Mouse (Mus musculus): ENCODE data around the gene Ewsr1.

The Ewsr1 gene

GRCm38 (mm10) chr11:5098736-5099542 is at the start of gene Ewsr1, which contains the start of gene Rhbdd3:
Gene Ewsr1, minus strand, starts transcription at chr11:5099266.
Gene Rhbdd3, plus strand, starts transcription at chr11:5098926.
- peak; percentile 99 for DNase-seq (ENCODE audit: low read depth, low spot score)

- no peak for DNase-seq (ENCODE audit: low read depth, low spot score)
Observed at GRCm38 (mm10) chr11:5145600-5145999, 46.5 kb upstream of the Ewsr1 start.

GRCm38 (mm10) chr11:5141965-5142364 is 42.9 kb upstream of the Ewsr1 start:
- DNase-seq (ENCODE audit: low read depth, low spot score), result no peak

GRCm38 (mm10) chr11:5141252-5141651 is 42.2 kb upstream of the Ewsr1 start:
- DNase-seq (ENCODE audit: low read depth, low spot score), result no peak

GRCm38 (mm10) chr11:5140619-5141018 is 41.6 kb upstream of the Ewsr1 start:
- DNase-seq (ENCODE audit: low read depth, low spot score), result peak; percentile 61

GRCm38 (mm10) chr11:5139372-5139771 is 40.3 kb upstream of the Ewsr1 start:
- DNase-seq (ENCODE audit: low read depth, low spot score), result no peak

- DNase-seq (ENCODE audit: low read depth, low spot score), result no peak
Observed at GRCm38 (mm10) chr11:5138642-5139041, 39.6 kb upstream of the Ewsr1 start.

GRCm38 (mm10) chr11:5135914-5136313 is 36.8 kb upstream of the Ewsr1 start:
- no peak for DNase-seq (ENCODE audit: low read depth, low spot score)

- DNase-seq (ENCODE audit: low read depth, low spot score), result no peak
Observed at GRCm38 (mm10) chr11:5132751-5133150, 33.7 kb upstream of the Ewsr1 start.

- DNase-seq (ENCODE audit: low read depth, low spot score), result no peak
Observed at GRCm38 (mm10) chr11:5130111-5130665, 31.1 kb upstream of the Ewsr1 start.

- DNase-seq (ENCODE audit: low read depth, low spot score), result peak; percentile 53
Observed at GRCm38 (mm10) chr11:5129035-5129480, 30.0 kb upstream of the Ewsr1 start.

GRCm38 (mm10) chr11:5125713-5126112 is 26.6 kb upstream of the Ewsr1 start:
- DNase-seq (ENCODE audit: low read depth, low spot score), result no peak

- DNase-seq (ENCODE audit: low read depth, low spot score), result peak; percentile 94
Observed at GRCm38 (mm10) chr11:5114931-5115581, 16.0 kb upstream of the Ewsr1 start.

- DNase-seq (ENCODE audit: low read depth, low spot score), result no peak
Observed at GRCm38 (mm10) chr11:5113645-5114044, 14.6 kb upstream of the Ewsr1 start.

- DNase-seq (ENCODE audit: low read depth, low spot score), result no peak
Observed at GRCm38 (mm10) chr11:5109441-5109840, 10.4 kb upstream of the Ewsr1 start.

- DNase-seq (ENCODE audit: low read depth, low spot score), result no peak
Observed at GRCm38 (mm10) chr11:5103986-5104509, 5.0 kb upstream of the Ewsr1 start.

GRCm38 (mm10) chr11:5102384-5102783 is 3.3 kb upstream of the Ewsr1 start:
- no peak for DNase-seq (ENCODE audit: low read depth, low spot score)

GRCm38 (mm10) chr11:5101641-5102040 is 2.6 kb upstream of the Ewsr1 start:
- no peak for DNase-seq (ENCODE audit: low read depth, low spot score)

- DNase-seq (ENCODE audit: low read depth, low spot score), result no peak
Observed at GRCm38 (mm10) chr11:5100801-5101200, 1.7 kb upstream of the Ewsr1 start.

- DNase-seq (ENCODE audit: low read depth, low spot score), result no peak
Observed at GRCm38 (mm10) chr11:5100283-5100682, 1.2 kb upstream of the Ewsr1 start.

- DNase-seq (ENCODE audit: low read depth, low spot score), result peak; percentile 89
Observed at GRCm38 (mm10) chr11:5099576-5100183, 614 bp upstream of the Ewsr1 start.

Data from brain, adult 2 months (tissue).